Mouse (Mus musculus) cerebellum, postnatal 10 days (tissue): ENCODE data around the gene Hist2h2aa2.
A peak's percentile ranks its signal among the peaks of the same experiment; 100 is the strongest.
"Not testable (repeated sequence)": the region's sequence is repeated elsewhere in the genome, so short reads cannot be mapped to it uniquely, and the experiment has no call there.

Experiments used
- DNase-seq, 2 experiments: peaks; one replicate each; pipeline ENCODE4 v3.0.0; 2021; ENCODE audit warnings: mixed read lengths in 2 of 2

The Hist2h2aa2 gene

DNA sequence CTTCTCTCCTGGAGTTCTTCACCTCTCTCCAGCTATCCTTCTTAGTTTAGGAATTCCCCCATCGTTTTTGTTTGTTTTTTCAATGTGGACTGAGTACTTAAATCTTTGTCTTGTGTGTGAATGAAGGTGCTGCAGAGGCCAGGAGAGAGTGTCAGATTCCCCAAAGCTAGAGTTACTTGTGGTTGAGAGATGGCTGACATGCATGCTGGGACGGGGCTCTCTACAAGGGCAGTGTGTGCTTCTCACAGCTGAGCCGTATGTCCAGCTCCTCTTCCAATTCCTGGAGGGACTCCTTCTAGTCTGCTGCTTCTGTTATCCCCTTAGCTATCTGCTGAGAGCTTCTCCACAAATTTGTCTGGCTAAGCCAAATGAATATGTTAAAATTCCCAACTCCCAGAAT, 4.2 kb downstream of the Hist2h2aa2 start:
- no peak for DNase-seq

DNA sequence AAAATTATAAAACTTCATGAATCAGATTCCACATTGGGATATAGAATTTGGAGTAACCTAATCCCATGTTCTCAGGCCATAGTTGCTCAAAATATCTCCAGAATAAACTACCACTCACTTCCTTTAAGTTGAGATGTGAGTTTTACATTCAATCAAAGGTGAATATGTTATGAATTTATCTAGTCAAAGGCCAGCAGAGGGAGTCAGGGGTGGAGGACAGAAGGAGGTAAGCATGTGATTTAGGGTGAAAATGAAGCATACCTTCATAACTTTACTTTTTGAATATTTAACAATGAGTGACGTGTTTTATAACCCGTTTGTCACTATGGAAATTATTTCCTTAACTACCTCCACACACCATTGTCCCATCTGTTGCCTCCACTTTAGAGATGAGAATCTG, 5.2 kb downstream of the Hist2h2aa2 start:
- no peak for DNase-seq

DNA sequence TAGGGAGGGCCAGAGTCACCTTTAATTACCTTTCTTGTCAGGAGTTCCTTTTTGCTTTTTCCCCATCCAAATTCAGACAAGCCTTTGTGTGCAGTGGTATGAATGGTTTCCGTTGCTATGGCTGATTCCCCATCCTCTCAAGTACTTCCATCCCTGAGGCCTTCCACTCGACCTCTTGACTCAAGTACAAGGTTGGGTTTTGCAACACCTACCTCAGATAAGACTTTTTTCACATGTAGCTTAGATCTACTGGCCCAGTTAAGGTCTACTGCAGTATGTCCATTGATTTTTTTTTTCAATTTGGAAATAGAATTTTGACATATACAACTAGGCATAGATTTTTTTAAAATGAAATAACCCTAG, 8.3 kb downstream of the Hist2h2aa2 start:
- no peak for DNase-seq

DNA sequence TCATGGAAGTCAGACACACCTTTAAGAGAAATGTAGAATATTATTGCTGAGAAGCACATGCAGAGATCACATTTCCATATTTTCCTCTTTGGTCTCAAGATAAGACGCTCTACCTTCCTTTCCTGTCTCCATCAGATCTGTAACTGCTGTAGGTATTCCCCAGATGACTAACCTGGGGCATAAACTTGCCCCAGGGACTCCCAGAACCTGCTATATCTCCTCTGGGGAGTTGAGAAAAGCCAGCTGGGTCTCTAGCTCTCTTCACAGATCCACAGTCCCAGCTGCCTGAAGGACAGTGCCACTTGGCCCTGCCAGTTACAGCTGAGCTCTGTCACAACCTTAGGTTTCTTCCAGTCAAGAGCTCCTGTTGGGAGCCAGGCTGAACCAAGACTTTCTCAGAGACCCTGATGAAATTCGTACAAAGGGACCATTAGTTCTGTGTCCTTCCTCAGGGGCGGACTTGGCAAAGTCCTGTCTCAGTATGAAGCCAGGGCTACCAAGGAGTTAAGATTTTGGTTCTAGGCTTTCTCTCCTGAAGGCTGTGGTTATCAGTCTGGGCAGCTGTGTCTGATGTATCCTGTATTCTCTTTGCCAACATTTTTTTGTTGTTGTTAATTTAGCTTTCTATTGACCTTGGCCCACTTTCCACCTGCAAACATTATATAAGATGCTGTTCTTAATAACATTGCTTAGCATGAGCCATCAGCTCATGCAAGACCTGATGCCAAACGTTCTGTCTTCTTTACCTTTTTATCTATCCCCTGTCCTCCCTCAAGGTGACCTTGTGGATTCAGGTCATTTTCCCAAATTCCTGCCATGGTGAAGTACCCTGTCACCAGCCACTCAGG, 8.9 kb downstream of the Hist2h2aa2 start:
- DNase-seq, result no peak

DNA sequence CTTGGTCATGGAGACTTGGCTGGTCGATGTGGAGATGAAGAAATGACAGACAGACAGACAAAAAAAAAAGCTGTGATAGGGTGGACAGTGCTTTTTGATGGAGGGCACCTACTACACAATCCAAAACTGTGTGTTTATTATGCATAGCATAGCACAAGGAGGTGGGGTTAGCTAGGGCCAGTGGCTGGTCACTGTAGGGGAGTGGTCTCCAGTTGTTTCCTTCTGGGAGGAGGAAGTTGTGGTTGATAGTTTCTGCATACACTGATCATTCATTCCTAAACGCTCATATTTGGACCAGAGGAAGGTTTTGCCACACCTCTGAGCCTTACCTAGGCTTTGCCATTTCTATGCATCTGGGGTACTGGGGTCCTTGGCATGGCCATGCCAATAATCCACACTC, 9.7 kb downstream of the Hist2h2aa2 start:
- DNase-seq, result no peak

DNA sequence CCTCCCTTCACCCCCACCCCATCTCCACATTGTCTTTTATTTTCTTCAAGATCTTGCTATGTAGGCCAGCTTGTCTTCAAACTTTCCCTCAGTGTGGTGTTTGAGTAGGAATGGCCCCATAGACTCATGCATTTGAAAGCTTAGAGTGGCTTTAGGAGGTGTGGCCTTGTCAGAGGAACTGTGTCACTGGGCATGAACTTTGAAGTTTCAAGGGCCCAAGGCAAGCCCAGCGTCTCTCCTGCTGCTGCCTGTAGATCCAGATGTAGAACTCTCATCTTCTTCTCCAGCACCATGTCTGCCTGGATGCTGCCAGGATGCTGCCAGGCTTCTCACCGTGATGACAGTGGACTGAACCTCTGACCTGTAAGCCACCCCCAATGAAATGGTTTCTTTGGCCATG, 11.2 kb downstream of the Hist2h2aa2 start:
- no peak for DNase-seq

DNA sequence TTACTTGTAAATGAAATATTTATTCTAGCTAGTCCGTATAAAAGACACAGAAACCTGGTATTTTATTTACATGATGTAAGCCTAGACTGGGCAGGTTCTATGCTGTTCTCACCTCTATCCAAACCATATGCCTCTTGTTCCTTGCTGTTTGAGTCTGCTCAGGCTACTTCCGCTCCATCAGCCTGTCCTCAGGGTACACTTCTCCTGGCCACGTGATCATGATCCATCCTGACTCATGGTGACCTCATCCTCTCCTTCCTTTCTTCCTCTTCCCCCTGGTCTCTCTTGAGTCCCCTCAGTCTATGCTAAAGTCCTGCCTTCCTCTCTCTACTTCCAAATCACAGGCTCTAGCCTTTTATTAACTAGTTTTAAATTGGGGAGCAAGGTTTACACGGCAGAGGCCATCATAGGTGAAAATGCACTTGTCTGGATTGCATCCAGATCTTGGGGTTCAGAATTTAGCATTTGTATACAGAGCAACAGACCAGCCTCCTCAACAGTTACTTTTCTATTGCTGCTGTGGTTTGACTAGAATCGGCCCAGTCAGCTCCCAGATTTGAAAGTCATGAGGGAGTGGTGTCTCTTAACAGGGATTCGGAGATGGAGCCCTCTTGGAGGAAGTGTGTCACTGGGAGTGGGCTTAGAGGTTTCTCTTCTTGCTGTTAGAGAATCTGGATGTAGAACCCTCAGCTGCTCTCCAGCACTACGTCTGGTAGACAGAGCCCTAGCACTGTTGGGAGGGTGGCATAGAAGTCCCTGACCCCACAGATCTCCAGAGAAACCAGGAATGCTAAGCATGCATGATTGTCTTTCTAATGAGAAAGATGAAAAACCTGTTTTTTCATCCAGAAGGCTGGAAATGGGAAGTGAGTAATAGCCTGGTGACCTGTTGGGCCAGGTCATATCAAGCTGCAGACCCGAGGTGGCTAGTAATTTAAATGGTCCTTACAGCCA, 13.1 kb downstream of the Hist2h2aa2 start:
- no peak for DNase-seq

DNA sequence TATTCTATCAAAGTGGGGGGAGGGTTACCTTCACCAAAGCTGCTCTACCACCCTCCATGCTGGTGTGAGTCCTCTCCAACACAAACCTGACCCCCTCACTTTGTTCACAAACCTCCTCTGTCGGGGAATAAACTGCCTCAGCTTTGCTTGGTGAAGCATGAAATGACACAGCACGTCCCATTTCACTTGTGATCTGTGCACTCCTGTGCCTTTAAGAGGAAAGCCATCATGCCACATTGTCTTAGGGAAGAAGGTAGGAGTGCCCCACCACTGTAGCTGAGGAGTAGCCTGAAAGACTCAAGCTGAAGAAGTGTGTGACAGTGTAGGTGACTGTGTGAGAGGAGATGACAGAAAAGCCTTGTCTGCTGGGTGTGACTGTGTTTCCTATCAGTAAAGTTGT, 14.7 kb downstream of the Hist2h2aa2 start:
- no peak for DNase-seq

DNA sequence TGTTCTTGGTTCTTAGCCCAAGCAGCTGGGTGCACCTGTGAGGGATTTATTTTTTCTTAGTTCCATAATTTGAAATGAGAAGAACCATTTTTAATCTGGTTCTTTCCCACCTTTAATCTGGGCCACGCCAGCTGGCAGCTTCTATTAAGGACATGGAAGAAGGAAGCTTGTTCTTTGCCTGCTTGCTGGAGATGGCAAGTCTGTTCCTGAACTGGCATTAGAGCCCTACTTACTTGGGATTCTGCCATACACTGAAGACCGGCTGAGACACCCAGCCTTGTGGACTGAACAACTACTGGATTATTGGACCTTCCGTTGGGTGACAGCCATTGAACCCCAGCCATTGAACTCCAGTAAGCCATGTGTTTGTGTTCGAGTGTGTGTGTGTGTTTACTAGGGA, 17.3 kb downstream of the Hist2h2aa2 start:
- peak; percentile 26 to 33 for DNase-seq

DNA sequence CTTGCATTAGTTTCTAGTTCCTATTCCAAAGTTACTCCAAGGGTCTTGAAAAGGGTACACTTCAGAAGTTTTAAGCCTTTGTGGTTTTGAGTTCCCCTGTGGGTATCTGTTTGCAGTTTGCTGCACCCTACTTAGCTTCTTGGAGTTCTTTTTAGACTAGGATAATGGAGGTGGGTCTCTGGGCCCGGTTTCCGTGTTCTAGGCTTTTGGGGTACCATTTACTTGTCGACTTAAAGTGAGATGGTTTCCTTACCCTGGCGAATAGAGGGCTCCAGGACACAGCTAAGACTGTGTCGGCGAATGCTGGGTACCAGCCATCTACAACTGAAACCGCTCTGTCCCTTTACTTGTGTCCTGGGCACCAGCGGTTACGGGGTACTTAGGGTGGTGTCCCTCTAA, 18.4 kb downstream of the Hist2h2aa2 start:
- peak in 1 of 2 experiments; percentile 26 for DNase-seq

DNA sequence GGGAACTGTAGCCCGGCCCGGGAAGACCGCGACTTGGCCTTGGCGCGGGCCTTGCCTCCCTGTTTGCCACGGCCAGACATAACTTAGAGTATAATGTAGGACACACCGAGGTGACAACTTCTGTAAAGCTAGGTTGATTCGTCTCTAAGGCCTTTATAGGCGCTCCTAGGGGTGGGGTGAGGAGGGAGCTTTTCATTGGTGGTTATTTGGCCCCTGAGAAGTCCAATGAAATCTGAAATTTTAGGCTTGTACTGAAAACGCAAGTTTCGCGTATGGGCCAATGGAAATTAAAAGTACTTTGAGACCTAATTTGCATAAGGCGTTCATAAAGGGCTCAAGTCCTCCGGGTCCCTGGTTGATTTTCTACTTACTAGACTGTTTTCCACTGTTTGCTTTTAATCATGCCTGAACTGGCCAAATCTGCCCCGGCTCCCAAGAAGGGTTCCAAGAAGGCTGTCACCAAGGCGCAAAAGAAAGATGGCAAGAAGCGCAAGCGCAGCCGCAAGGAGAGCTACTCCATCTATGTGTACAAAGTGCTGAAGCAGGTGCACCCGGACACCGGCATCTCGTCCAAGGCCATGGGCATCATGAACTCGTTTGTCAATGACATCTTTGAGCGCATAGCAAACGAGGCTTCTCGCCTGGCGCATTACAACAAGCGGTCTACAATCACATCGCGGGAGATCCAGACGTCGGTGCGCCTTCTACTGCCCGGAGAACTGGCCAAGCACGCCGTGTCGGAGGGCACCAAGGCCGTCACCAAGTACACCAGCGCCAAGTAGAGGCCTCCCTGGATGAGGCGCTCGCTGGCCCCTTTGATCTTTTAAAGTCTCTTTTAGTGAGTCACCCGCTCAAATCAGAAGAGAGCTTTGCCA, 19.1 kb downstream of the Hist2h2aa2 start, which contains the start of the genes Hist2h2ac and Hist2h2be:
TSS of gene Hist2h2ac (minus strand) at position 116 of the 875 bp plus-strand sequence.
TSS of gene Hist2h2be (plus strand) at position 355 of the 875 bp plus-strand sequence.
- DNase-seq, result peak; percentile 84 to 85

DNA sequence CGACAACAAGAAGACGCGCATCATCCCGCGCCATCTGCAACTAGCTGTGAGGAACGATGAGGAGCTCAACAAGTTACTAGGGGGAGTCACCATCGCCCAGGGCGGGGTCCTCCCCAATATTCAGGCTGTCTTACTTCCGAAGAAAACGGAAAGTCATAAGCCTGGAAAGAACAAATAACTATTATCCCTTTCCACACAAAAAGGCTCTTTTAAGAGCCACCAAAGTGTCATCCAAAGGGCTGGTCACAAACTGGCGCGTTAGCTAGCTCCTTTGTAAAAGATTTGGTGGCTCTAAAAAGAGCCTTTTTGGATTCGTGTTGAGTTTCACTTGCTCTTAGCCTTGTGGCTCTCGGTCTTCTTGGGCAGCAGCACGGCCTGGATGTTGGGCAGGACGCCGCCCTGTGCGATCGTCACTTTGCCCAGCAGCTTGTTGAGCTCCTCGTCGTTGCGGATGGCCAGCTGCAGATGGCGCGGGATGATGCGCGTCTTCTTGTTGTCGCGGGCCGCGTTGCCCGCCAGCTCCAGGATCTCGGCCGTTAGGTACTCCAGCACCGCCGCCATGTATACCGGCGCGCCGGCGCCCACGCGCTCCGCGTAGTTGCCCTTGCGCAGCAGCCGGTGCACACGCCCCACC, 19.8 kb downstream of the Hist2h2aa2 start:
- not testable (repeated sequence) for DNase-seq

DNA sequence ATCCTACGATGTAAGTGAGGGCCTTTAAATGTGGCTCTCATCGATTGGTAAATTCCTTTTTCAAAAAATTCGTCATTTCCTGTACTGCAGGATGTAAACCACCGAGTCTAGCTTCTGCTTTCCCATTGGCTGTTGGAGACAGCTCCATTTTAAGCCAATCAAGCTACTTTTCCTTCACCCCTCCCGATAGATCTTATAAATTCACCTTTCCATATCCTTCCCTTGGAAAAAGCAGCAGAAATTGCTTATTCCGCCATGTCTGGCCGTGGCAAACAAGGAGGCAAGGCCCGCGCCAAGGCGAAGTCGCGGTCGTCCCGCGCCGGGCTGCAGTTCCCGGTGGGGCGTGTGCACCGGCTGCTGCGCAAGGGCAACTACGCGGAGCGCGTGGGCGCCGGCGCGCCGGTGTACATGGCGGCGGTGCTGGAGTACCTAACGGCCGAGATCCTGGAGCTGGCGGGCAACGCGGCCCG, 20.4 kb downstream of the Hist2h2aa2 start, which contains the start of the genes Bola1 and Hist2h2ab:
TSS of gene Bola1 (minus strand) at position 49 of the 470 bp plus-strand sequence.
TSS of gene Hist2h2ab (plus strand) at position 205 of the 470 bp plus-strand sequence.
- peak; percentile 75 to 77 for DNase-seq

DNA sequence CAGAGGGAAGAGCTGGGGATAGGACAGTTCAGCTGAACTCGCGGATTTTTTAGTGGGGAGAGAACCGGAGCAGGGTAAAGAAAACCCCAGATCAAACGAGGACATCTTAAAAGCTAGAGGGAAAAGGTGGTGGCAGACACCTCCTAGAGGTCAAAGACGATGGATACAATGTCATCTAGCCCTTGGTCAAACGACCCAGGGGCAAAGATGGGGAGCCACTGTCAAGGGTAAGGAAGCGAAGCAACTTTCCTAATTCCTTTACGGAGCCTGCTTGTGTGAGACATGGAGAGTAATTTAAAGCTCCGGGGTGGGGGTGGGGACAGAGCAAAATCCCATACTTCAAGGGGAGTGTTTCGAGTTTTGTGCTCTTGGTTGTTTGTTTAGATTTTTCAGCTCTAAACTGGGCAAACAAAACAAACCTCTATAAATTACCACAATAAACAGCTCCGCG, 20.9 kb downstream of the Hist2h2aa2 start:
- peak; percentile 37 to 62 for DNase-seq

DNA sequence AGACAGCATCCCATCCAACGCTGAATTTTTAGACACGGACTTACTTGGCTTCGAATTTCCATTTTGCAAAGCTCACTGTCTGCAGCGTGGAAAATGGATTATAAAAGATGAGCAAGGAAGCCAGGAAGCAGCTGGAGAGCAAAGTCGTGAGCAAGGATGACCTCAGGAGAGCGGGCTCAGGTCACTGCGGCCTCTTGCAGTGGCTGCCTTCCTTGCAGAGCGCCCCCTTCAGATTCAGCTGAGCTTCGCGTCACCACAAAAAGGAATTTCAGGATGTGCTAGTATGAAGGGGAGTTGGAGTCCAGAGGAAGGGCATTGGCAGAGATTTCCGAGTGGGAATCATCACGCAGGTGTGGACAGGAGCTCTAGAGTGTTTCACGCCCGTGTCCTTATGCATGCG, 30.8 kb downstream of the Hist2h2aa2 start:
- peak; percentile 38 to 55 for DNase-seq

DNA sequence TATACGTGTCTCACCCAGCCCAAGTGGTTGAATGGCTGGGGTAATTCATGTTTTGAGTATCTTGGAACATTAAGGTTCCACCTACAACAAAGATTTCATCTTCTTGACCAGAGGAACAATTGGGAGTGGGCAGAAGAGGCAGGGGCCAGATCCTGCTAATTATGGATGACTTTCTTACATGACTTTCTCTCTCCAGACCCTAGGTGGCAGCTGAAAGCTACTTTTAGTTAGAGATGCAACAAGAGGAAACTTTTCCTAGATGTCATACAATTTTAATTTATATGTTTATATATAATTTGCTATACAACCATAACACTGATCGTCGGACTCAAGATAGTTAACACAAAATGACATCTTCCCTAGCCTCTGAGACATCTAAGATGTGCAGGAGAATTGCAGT, 32.3 kb downstream of the Hist2h2aa2 start:
- no peak for DNase-seq

DNA sequence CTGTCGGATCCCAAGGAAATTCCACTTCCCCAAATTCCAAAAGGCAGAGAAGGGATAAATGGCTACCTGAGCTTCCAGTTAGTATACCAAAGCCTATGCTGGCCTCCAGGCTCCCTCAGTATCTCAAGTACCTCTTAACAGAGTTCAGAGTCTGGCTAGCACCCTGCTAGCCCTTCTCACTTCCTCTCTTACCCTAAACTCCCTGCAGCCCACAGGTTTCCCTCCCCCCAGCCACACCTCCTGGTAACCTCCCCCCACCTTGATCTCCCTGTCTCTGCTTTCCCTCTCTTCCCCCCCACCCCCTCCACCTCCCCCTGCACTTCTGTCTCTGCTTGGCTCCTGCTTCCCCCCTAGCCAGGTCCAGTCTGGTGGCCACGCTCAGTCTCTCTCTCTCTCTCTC, 40.3 kb downstream of the Hist2h2aa2 start:
- DNase-seq, result no peak

DNA sequence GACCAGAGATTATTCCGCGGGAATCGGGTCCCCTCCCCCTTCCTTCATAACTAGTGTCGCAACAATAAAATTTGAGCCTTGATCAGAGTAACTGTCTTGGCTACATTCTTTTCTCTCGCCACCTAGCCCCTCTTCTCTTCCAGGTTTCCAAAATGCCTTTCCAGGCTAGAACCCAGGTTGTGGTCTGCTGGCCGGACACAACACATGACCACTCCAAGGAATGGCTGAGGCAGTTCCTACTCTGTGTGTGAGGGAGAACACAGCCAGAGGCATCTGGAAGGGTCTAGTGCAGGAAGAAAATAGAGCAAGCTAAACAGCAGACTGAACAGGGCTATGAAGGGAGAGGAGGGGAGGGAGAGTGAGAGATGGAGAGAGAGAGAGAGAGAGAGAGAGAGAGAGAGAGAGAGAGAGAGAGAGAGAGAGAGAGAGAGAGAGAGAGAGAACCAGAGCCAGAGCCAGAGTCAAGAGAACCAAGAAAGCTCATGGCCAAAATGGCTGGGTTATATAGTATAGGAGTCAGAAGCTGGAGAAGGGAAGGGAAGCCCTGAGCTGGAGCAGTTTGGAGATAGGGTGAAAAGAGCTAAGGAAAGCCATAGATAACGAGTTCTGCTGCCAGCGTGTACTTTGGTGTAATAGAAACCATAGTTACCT, 41.4 kb downstream of the Hist2h2aa2 start:
- not testable (repeated sequence) for DNase-seq

DNA sequence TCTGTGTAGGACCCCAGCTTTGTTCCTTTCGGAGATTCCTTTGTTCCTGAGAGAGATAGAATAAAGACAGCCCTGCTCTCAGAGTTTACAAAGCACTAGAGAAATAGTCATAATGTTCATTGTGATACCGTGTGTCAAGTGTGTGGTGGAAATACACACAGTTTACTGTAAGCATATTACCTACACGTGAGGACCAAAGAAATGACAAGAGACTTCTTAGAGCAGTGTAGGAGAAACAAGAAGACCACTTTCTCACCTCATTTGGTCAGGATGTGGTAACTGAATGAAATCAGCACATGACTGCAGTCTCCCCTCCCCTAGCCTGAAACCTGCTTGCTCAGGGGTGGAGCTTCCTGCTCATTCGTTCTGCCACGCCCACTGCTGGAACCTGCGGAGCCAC, 41.9 kb downstream of the Hist2h2aa2 start:
- no peak for DNase-seq

DNA sequence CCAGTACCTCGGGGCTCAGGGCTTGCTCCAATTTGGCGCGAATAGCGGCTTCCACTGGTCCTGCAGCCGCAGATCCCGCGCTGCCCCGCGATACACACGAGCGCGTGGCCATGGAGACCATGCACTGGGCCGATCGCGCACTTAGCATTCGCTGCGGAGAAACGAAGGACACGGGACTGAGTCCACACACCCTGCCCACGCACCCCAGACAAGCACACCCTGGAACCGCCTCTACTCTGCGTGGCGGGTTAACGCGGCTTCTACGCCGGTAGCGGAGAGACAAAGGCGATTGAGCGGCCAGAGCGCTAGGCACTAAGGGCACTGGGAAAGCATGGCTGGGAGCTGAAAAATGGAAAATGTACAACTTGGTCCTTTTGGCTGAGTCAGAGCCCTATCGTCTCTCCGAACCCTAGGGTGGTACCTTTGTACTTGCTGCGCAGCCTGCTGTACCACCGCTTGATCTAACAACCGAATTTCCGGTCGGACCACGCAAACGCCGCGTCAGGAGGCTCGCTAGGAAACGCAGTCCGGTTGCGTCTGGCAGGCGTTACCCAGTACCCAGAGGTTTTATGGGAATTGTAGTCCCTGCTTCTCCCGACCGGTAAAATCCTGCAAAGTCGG, 42.8 kb downstream of the Hist2h2aa2 start:
- peak; percentile 93 to 94 for DNase-seq
